Mouse (Mus musculus): ENCODE data around the gene Gse1. TPM values are rescaled to one million over a fixed set of nuclear protein-coding genes. Genes with fewer than 3 reads are reported as not detected.

Gene Gse1
- polyA plus RNA-seq, 1 experiment, result 70.4 TPM

DNA sequence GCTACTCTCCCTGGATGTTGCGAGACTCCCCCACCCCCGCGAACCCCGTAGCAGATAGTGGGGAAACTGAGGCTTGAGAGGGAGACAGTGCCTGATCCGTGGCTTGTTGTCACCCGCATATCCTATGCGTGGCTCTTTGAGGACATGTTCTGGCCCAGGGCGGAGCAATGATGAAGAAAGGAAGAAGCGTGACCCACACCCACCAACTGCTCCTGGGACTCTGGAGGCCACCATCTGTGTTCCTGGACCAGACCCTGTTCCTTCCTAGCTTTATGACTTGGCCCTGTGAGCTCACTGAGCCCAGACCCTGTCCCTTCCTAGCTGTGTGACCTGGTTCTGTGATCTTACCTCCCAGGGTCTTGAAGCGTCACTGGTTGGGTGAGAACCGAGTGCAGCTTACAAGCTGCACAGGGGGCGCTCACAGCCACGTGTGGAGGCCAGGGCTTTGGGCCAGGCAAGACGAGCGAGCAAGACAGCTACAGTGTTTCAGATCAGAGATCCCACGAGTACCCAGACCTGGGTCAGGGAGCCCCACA is 48.7 kb downstream of the Gse1 start:
- DNase-seq (ENCODE audit: low read depth), result peak; percentile 57
- TF ChIP-seq CTCF (IDR thresholded peaks at IDR 0.05; ENCODE audit: borderline replicate concordance, extremely low read depth, insufficient read depth, insufficient read length) (no peak), POLR2A (IDR thresholded peaks at IDR 0.05; ENCODE audit: borderline replicate concordance, extremely low read depth, insufficient read depth, insufficient read length, poor library complexity, severe bottlenecking) (no peak)

DNA sequence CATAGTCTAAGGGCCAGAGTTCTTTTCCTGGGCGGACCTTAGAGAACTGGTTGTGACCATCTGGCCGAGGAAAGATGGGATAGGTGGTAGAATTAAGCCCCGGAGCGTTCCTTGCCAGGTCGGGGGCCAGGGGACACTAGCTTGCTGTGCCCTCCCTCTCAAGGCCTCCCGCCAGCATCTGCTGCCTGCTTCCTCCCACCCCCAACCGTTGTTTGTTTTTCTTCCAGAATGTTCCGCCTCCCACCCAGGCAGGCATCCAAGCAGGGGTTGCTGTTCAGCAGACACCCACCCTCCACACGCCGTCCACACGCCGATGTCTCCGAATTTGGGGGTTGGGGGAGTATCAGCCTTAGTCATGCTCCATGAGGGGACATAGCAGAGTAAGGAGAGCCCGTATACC is 49.8 kb downstream of the Gse1 start:
- TF ChIP-seq CTCF (IDR thresholded peaks at IDR 0.05; ENCODE audit: borderline replicate concordance, extremely low read depth, insufficient read depth, insufficient read length), result no peak
- TF ChIP-seq POLR2A (IDR thresholded peaks at IDR 0.05; ENCODE audit: borderline replicate concordance, extremely low read depth, insufficient read depth, insufficient read length, poor library complexity, severe bottlenecking), result no peak
- no peak for DNase-seq (ENCODE audit: low read depth)

GRCm38 (mm10) chr8:120279418-120279817 is 51.2 kb downstream of the Gse1 start:
- no peak for DNase-seq (ENCODE audit: low read depth)

DNA sequence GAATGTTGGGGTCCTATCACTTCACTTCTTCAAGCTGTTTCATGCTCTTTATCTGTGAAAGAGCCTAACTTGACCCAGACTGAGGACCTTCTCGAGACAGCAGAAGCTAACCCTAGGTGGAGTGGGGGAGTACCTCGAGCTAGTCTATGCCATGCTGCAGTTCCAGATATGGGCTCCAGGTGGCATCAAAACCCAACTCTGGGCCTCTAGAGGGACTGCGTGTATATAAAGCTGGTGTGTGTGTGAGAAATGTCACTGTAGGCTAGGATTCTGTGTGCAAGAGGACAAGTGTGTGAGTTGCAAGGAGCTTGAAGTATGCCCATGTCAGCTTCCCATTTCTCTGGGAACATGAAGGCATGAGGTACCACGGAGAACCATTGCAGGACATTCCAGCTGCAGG is 53.2 kb downstream of the Gse1 start:
- DNase-seq (ENCODE audit: low read depth), result peak; percentile 90
- peak; percentile 88; the same call in 1 of the 2 replicates for TF ChIP-seq CTCF (IDR thresholded peaks at IDR 0.05; ENCODE audit: borderline replicate concordance, extremely low read depth, insufficient read depth, insufficient read length)
- no peak for TF ChIP-seq POLR2A (IDR thresholded peaks at IDR 0.05; ENCODE audit: borderline replicate concordance, extremely low read depth, insufficient read depth, insufficient read length, poor library complexity, severe bottlenecking)

More at GRCm38 (mm10) chr8:120279418-120279817, 51.2 kb downstream of the Gse1 start:
- no peak for TF ChIP-seq CTCF (IDR thresholded peaks at IDR 0.05; ENCODE audit: borderline replicate concordance, extremely low read depth, insufficient read depth, insufficient read length)
- TF ChIP-seq POLR2A (IDR thresholded peaks at IDR 0.05; ENCODE audit: borderline replicate concordance, extremely low read depth, insufficient read depth, insufficient read length, poor library complexity, severe bottlenecking), result no peak

- no peak for TF ChIP-seq CTCF (IDR thresholded peaks at IDR 0.05; ENCODE audit: borderline replicate concordance, extremely low read depth, insufficient read depth, insufficient read length)
- no peak for TF ChIP-seq POLR2A (IDR thresholded peaks at IDR 0.05; ENCODE audit: borderline replicate concordance, extremely low read depth, insufficient read depth, insufficient read length, poor library complexity, severe bottlenecking)
- DNase-seq (ENCODE audit: low read depth), result no peak
These were observed 54.2 kb downstream of the Gse1 start for GRCm38 (mm10) chr8:120282465-120282864.

- peak; percentile 71 for DNase-seq (ENCODE audit: low read depth)
- no peak for TF ChIP-seq POLR2A (IDR thresholded peaks at IDR 0.05; ENCODE audit: borderline replicate concordance, extremely low read depth, insufficient read depth, insufficient read length, poor library complexity, severe bottlenecking)
- no peak for TF ChIP-seq CTCF (IDR thresholded peaks at IDR 0.05; ENCODE audit: borderline replicate concordance, extremely low read depth, insufficient read depth, insufficient read length)
These were observed 56.0 kb downstream of the Gse1 start for GRCm38 (mm10) chr8:120284265-120284664.

DNA sequence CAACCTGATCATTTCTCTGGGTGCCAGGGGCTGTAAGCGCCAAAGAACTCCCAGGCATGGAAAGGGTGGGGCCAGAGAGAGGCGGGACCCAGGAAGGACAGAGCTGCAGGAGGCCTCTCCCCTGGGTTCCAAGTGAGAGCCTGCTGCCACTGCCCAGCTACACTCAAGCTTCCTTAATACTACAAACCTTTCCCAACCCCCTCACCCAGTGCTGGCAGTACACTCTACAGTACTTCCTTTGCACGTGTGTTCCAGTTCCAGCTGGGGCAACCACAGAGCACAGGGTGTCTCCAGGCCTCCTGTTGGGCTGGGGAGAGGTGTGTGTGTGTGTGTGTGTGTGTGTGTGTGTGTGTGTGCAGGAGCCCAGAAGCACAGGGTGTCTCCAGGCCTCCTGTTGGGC is 56.8 kb downstream of the Gse1 start:
- TF ChIP-seq CTCF (IDR thresholded peaks at IDR 0.05; ENCODE audit: borderline replicate concordance, extremely low read depth, insufficient read depth, insufficient read length) (no peak), POLR2A (IDR thresholded peaks at IDR 0.05; ENCODE audit: borderline replicate concordance, extremely low read depth, insufficient read depth, insufficient read length, poor library complexity, severe bottlenecking) (no peak)
- no peak for DNase-seq (ENCODE audit: low read depth)

- no peak for TF ChIP-seq POLR2A (IDR thresholded peaks at IDR 0.05; ENCODE audit: borderline replicate concordance, extremely low read depth, insufficient read depth, insufficient read length, poor library complexity, severe bottlenecking)
- no peak for TF ChIP-seq CTCF (IDR thresholded peaks at IDR 0.05; ENCODE audit: borderline replicate concordance, extremely low read depth, insufficient read depth, insufficient read length)
- no peak for DNase-seq (ENCODE audit: low read depth)
These were observed 57.6 kb downstream of the Gse1 start for GRCm38 (mm10) chr8:120285878-120286277.

- DNase-seq (ENCODE audit: low read depth), result peak; percentile 87
- no peak for TF ChIP-seq POLR2A (IDR thresholded peaks at IDR 0.05; ENCODE audit: borderline replicate concordance, extremely low read depth, insufficient read depth, insufficient read length, poor library complexity, severe bottlenecking)
- peak; percentile 73 for TF ChIP-seq CTCF (IDR thresholded peaks at IDR 0.05; ENCODE audit: borderline replicate concordance, extremely low read depth, insufficient read depth, insufficient read length)
These were observed 60.1 kb downstream of the Gse1 start for GRCm38 (mm10) chr8:120288122-120288908.

DNA sequence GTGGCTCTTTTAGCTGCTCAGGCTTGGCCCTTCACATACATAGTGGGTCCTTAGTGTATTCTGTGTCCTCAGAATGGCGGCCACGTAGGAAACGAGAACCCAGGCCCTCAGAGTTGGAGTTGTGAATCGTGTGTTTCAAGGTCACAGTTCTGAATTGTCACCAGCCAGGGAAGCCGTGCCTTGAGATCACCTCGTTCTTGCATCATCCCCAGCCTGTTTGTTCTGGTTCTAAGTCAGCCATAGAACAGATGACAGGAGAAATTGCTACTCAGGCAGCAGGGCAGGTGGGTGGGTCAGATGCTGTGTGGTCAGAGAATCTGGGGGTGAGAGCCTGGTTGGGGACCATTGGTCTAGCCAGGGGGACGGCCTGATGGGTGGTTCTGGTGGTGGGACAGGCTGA is 60.9 kb downstream of the Gse1 start:
- no peak for DNase-seq (ENCODE audit: low read depth)
- TF ChIP-seq CTCF (IDR thresholded peaks at IDR 0.05; ENCODE audit: borderline replicate concordance, extremely low read depth, insufficient read depth, insufficient read length) (no peak), POLR2A (IDR thresholded peaks at IDR 0.05; ENCODE audit: borderline replicate concordance, extremely low read depth, insufficient read depth, insufficient read length, poor library complexity, severe bottlenecking) (no peak)

DNA sequence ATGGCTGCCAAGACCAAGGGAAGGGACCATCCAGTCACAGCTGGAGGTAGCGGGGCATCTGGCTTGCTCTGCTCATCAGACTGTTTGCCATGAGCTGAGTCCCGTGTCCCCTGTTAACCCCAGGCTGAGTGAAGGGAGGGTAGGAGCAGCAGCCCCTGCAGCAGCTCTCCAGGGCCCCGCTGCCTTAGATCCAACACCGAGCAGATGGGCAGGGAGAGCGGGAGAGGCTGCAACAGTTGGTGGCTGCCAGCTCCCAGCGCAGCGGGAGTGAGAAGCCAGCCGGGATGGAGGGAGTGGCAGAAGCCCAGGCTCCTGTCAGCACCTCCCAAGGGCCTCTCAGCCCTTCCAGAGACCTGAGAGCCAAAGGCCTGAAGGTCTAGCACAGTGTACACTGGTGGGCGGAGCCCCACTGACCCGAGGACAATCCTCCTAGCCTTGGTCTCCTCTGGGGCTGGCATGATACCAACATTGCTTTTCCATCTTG is 61.5 kb downstream of the Gse1 start:
- no peak for TF ChIP-seq POLR2A (IDR thresholded peaks at IDR 0.05; ENCODE audit: borderline replicate concordance, extremely low read depth, insufficient read depth, insufficient read length, poor library complexity, severe bottlenecking)
- TF ChIP-seq CTCF (IDR thresholded peaks at IDR 0.05; ENCODE audit: borderline replicate concordance, extremely low read depth, insufficient read depth, insufficient read length), result no peak
- peak; percentile 88 for DNase-seq (ENCODE audit: low read depth)

Measured in brain, embryonic 14.5 days (tissue).